Mouse (Mus musculus): Measurements from ENCODE around the gene Cdh1.

Gene Cdh1

GRCm38 (mm10) chr8:106656046-106656445, 52.9 kb downstream of the Cdh1 start:
- no peak for DNase-seq (ENCODE audit: low spot score)

DNA sequence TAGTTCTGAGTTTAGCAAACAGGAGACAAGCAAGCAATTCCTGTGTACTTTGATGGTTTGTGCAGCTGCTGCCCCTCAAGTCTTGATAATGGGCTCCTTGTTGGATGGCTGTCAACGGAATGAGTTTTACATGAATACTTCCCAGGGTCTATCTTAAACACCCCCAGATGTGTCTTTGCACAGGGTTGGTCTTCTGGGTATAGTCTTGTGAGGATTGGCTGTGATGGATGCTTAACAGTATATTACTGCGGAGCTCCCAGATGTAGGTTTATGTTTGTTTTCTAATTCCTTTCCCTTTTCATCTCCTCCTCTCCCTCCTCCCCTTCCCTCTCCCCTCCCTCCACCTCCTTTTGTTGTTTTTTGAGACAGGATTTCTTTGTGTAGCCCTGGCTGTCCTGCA, 69.6 kb downstream of the Cdh1 start:
- no peak for DNase-seq (ENCODE audit: low spot score)

GRCm38 (mm10) chr8:106674318-106674717, 71.2 kb downstream of the Cdh1 start:
- DNase-seq (ENCODE audit: low spot score): no peak

GRCm38 (mm10) chr8:106674894-106675293, 71.7 kb downstream of the Cdh1 start:
- DNase-seq (ENCODE audit: low spot score): peak; percentile 56

DNA sequence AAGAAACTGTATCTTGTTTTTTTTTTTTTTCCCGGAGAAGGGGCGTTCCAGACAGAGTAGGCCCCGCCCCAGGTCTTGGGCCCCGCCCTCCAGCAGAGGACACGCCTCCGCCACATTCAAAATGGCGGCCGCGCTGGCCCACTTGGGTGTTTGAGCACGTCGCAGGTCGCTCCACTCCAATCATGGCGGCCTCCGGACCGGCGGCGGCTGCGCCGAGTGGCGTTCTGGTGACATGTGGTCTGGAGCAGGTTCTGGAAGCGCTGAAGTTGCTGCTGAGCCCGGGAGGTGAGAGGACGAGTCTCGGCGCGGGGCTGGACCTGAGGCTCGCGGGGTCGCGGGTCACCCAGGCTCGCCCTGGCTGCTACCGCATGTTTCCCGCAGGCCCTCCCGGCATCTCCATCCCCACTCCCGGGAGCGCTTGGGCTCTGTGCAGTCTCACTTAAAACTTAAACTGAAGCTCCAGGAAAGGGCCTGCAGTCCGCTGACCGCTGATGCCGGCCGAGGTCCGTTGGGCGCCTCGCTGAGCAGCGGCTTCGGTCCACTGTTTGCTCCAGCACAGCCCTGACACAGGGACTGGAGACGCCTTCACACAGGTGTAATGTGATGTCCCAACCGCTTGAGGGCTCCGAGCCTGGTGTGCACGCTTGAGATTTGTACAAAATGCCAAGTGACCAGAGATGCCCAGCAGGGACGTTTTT, 80.0 kb downstream of the Cdh1 start, which contains the start of gene Tango6:
TSS of gene Tango6 (plus strand) at position 98 of the 698 bp plus-strand sequence.
- DNase-seq (ENCODE audit: low spot score): peak; percentile 90

DNA sequence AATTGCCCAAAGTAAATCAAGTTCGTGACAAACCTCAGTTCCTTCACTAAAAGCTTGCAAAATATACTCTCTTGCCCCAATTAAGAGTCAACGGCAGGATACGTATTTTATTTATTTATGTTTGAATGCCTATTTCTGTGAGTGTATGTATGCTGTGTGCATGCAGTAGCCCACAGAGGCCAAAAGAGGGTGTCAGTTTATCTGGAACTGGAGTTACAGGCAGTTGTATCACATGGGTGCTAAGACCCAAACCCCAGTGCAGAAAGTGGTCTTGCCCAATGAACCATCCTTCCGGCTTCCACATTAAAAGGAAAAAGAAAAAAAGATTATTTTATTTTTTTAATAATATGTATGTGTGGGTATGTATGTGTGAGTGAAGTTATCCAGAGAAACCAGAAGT, 81.2 kb downstream of the Cdh1 start:
- DNase-seq (ENCODE audit: low spot score): no peak

- DNase-seq (ENCODE audit: low spot score): peak; percentile 86
These were observed 84.3 kb downstream of the Cdh1 start for GRCm38 (mm10) chr8:106687479-106687878.

GRCm38 (mm10) chr8:106697748-106698248, 94.6 kb downstream of the Cdh1 start:
- DNase-seq (ENCODE audit: low spot score): no peak

GRCm38 (mm10) chr8:106699588-106699987, 96.4 kb downstream of the Cdh1 start:
- peak; percentile 76 for DNase-seq (ENCODE audit: low spot score)

DNA sequence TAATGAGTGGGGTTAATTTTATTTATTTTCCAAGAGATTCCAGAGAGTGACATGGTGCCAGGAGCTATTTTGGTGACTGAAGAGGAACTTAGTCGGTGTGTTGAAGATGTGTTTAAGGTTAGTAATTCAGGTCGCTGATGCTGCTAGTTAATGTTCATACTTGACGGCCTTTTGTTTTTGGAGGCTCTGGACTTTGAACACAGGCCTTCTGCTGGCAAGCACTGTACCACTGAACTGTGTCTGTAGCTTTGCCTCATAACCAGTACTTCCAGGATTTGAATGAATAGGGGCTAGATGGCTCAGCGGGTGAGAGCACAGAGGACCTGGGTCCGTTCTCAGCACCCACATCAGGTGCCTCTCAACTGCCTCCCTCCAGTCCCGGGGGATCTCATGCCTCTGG, 97.0 kb downstream of the Cdh1 start:
- DNase-seq (ENCODE audit: low spot score): no peak

- DNase-seq (ENCODE audit: low spot score): no peak
These were observed 98.2 kb downstream of the Cdh1 start for GRCm38 (mm10) chr8:106701360-106701759.

GRCm38 (mm10) chr8:106704199-106704900, 101.2 kb downstream of the Cdh1 start:
- DNase-seq (ENCODE audit: low spot score): no peak

GRCm38 (mm10) chr8:106704901-106705321, 101.8 kb downstream of the Cdh1 start:
- no peak for DNase-seq (ENCODE audit: low spot score)

DNA sequence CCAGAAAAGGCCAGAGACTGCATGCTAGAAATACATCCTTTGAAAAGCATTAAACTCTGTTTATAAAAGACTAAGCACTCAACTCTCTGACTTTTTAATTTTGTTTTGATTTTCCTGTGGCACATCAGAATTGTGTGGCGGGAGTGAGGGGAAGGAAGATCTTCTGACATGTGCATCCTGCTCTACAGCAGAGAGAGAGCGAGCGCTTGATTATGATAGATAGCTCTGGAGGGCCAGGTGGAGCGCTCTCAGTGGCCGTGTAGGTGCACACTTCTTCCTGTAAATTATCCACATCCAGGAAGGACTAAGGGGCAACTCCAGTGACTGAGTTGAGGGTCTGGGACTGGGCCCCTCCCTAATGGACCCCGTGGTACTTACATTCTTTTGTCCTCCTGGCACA, 103.0 kb downstream of the Cdh1 start:
- no peak for DNase-seq (ENCODE audit: low spot score)

DNA sequence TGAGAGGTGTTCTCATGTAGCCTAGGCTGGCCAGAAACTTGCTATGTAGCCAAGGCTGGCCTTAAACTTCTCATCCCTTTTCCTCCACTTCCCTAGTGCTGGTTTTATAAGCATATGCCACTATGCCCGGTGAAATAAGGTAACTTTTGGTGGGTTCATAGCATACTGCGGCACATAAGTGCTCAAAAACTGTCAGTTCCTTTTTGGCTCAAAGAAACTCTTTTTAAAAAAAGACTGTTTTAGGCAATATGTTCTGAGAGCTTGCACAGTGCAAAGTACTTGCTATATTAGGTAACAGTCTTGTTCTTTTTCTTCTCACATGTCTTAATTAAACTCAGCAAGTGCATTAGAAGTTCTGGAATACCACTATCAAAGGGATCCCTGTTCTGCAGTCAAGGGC, 106.9 kb downstream of the Cdh1 start:
- DNase-seq (ENCODE audit: low spot score): no peak

DNA sequence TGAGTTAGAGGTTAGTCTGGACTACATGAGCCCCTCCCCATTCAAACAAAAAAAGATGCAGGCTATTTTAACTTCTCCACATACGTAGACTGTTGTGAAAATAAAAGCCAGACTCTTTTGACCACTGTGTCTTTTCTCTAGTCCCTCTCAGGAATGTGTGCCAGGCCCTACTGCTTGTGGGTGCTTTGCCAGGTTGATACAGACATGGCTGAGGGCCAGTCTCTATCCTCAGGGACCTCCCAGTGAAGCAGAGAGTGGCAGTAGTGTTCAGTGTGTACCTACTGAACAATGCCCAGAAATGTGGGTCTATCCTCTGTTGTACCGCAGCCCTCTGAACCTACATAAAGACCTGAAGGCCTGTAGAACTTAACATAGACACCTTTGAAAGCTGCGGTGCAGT, 109.3 kb downstream of the Cdh1 start:
- no peak for DNase-seq (ENCODE audit: low spot score)

DNA sequence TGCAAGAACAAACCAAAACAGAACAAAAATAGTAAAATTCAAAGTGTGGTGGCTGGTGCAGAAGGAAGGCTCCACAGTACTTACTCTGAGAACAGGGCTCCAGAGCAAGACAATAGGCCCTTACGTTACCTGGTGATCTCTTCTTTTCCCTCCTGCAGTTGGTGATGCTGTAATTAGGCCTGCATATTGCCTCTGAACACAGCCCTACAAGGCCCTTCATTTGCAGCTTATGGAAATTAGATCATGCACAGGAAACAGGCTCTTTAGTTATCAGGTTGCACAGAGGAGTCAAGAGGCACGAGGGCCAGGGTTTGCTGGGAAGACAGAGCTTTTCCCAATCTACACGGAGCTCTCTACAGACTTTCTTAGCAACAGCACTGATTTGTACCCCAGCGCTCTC, 111.1 kb downstream of the Cdh1 start:
- no peak for DNase-seq (ENCODE audit: low spot score)

- peak; percentile 88 for DNase-seq (ENCODE audit: low spot score)
These were observed 114.9 kb downstream of the Cdh1 start for GRCm38 (mm10) chr8:106718091-106718500.

Measured in retina, embryonic 14.5 days (tissue).